Mouse (Mus musculus): ENCODE results near the gene Hikeshi.

DNA sequence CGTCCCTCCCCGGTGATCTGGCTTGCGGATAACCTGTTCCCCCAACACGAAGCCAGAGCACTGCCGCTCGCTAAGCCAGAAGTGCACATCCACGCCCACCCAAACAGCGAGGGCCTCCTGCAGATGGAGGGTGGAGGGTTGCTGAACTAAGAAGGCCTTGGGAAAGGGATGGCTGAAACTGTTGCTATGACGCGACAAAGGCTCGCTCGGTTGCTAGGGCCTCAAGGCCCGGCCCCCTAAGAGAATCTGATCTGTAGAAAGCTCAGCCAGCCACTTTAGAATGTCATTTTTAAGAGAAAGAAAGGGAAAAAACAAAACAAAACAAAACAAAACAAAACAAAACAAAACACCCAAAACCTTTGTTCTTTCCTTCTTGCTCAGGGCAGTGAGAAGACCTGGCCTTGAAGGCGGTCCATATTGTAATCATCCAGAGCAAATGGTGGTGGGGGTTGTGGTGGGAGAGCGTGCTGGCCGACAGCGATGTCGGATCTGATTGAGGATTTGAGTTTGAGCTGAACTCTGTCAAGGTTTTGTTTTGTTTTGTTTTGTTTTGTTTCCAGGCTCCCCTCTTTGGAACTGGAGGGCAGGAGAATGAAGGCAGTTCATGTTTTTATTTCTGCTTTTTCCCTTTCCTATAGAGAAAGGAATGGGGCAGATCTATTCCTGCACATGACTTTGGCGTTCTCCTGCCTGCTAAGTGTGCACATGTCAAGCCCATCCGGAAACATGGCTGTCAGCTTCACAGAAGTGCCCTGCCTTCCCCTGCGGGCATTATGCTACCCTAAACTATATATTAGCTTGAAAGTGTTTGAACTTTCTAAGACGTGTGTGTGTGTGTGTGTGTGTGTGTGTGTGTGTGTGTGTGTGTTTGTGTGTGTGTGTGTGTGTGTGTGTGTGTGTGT is 37.3 kb downstream of the Hikeshi start, which contains the start of gene Ccdc81:
- no peak for TF ChIP-seq CTCF (IDR thresholded peaks at IDR 0.05; ENCODE audit: extremely low read depth, insufficient read length, insufficient replicate concordance, low read depth, low read length)
- TF ChIP-seq POLR2A (IDR thresholded peaks at IDR 0.05; ENCODE audit: low read depth, low read length) = no peak
